Mouse (Mus musculus) liver, embryonic 13.5 days (tissue): Measurements from ENCODE around the gene Kng2. TPM values are rescaled to one million over a fixed set of nuclear protein-coding genes. Genes with fewer than 3 reads are reported as not detected.
A peak's percentile ranks its signal among the peaks of the same experiment; 100 is the strongest.
"Not testable (repeated sequence)": the region's sequence is repeated elsewhere in the genome, so short reads cannot be mapped to it uniquely, and the experiment has no call there.

ENCODE experiments used
- ATAC-seq: fragments of 200-750 bp; cut with Nextera tagmentation; 2 replicates; pipeline ENCODE4 v1.8.0; 2017; ENCODE audit warnings: low read depth, mild to moderate bottlenecking, moderate number of reproducible peaks, moderate library complexity
- DNase-seq: peaks from one replicate; pipeline ENCODE4 v3.0.0; 2022
- H3K27ac ChIP-seq: fragments of 300-500 bp; sonication (generic); 2 replicates; pipeline ENCODE4 v1.5.1; 2015; ENCODE audit warnings: moderate library complexity, mild to moderate bottlenecking, inconsistent platforms
- H3K27me3 ChIP-seq: fragments of 300-500 bp; sonication (generic); 2 replicates; pipeline ENCODE4 v1.6.1; 2015; ENCODE audit warnings: mild to moderate bottlenecking, inconsistent platforms
- H3K36me3 ChIP-seq: fragments of 300-500 bp; sonication (generic); 2 replicates; pipeline ENCODE4 v1.6.1; 2015; ENCODE audit warnings: mild to moderate bottlenecking, inconsistent platforms
- H3K4me1 ChIP-seq: fragments of 300-500 bp; sonication (generic); replicated peaks from 2 replicates; pipeline ENCODE4 v1.6.1; 2015; ENCODE audit warnings: inconsistent platforms
- H3K4me2 ChIP-seq: fragments of 300-500 bp; sonication (generic); 2 replicates; pipeline ENCODE4 v1.6.1; 2015; ENCODE audit warnings: inconsistent platforms, mild to moderate bottlenecking, moderate library complexity
- H3K4me3 ChIP-seq: fragments of 300-500 bp; sonication (generic); replicated peaks from 2 replicates; pipeline ENCODE4 v1.5.1; 2015; ENCODE audit warnings: mild to moderate bottlenecking, inconsistent platforms
- H3K9ac ChIP-seq: fragments of 300-500 bp; sonication (generic); 2 replicates; pipeline ENCODE4 v1.6.1; 2015; ENCODE audit warnings: mild to moderate bottlenecking, inconsistent platforms
- H3K9me3 ChIP-seq: fragments of 300-500 bp; sonication (generic); replicated peaks from 2 replicates; pipeline ENCODE4 v1.6.1; 2016; ENCODE audit warnings: inconsistent platforms
- WGBS: fragments of 180-500 bp; shearing (Covaris S2); methylation state at CpG from one replicate; pipeline ENCODE4 v1.1.7; 2015; ENCODE audit not compliant: insufficient replicate concordance; 5-methylcytosine and 5-hydroxymethylcytosine counted together
- polyA plus RNA-seq: library from polyadenylated mRNA; unstranded; fragments of >200 nt; fragmentation: Nextera tagmentation; extraction: Ambion mirVana; gene quantifications from 2 replicates; pipeline ENCODE4 v1.2.1, GENCODE M21; 2015

Gene Kng2
- 6.6 and 7.0 TPM in 2 replicates for polyA plus RNA-seq

DNA sequence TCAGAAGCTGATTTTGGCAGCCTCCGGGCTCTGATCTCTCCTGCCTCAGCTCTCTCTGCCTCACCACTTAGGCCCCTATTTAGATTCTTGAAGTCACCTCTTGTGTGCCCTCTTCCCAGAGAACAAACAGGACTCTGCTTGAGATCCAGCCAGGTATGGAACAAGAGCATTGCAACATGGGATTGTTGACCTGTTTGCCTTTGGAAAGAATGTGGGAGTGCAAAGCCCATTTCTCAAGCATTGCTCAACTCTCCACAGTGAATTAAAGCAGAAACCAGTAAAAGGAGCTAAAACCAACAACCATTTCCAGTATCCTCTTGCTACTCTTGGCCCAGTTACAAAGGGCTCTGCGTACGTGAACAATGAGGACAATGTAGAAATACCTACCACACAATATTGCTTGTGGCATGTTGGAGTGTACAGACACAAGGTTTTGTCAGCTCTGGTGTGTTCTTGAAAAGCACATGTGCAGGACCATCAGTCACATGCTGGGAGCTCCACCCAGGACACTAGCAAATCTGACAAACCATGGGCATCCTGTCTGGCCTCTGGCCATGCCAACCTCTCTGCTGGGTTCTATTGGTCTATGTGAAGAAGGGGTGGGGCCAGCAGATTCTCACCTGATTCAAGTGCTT lies at the start of gene Kng2:
TSS of gene Kng2 (minus strand) at position 517 of the 635 bp plus-strand sequence.
- 65% methylated on average over 3 of the region's 3 CpGs for WGBS
- H3K9me3 ChIP-seq, H3K4me1 ChIP-seq, DNase-seq, H3K9ac ChIP-seq, H3K27me3 ChIP-seq, H3K4me2 ChIP-seq, H3K27ac ChIP-seq, H3K36me3 ChIP-seq, H3K4me3 ChIP-seq: not testable (repeated sequence)
- peak; percentile 30 for ATAC-seq

DNA sequence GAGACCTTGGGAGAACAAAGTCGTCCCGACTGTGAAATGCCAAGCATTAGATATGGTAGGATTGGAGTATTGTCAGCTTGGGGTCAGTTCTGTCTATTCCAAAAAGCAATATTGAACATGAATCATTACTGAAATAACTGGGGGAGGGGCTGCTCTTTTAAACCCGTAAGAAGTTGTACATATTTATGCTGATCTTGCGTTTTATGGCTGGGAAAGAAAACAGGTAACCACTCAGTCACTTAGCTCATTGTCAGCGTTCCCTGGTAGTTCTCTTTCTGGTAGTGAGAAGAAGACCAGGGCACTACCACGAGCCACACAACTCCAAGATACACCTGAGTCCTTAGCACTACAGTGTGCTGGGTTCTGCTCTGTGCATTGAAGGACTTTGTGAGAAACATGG lies 48.2 kb upstream of the Kng2 start:
- DNase-seq, H3K4me1 ChIP-seq, H3K27me3 ChIP-seq, ATAC-seq, H3K27ac ChIP-seq, H3K36me3 ChIP-seq, H3K9ac ChIP-seq, H3K9me3 ChIP-seq, H3K4me2 ChIP-seq, H3K4me3 ChIP-seq: not testable (repeated sequence)
- 65% methylated on average over 6 of the region's 6 CpGs for WGBS

DNA sequence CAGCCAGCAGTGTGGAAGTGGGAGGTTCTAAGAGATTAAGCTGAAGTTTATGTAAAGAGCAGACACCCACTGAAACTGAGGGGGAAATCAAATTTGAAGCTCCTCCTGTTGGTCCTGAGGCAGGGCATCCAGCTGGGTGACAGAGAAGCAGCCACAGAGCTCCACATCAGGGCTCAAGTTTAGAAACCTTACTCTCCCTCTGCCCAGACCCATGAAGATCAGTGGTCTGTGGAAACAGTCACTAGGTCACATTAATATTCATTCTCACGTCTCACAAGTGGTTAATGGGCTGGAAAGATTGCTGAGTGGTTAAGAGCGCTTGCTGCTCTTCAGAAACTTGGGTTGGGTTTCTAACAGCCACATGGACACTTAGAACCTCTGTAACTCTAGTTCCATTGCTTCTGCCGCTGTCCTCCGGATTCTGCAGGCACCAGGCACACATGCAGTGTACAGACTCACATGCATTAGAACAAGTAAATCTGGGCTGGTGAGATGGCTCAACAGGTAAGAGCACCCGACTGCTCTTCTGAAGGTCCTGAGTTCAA lies 31.6 kb upstream of the Kng2 start:
- H3K9ac ChIP-seq, H3K9me3 ChIP-seq, ATAC-seq, H3K27ac ChIP-seq, H3K27me3 ChIP-seq, H3K36me3 ChIP-seq, H3K4me2 ChIP-seq, H3K4me1 ChIP-seq, DNase-seq: not testable (repeated sequence)
- peak overlapping the region; percentile 14; the same call in 1 of the 2 replicates for H3K4me3 ChIP-seq
- 71% methylated on average over 5 of the region's 5 CpGs for WGBS

DNA sequence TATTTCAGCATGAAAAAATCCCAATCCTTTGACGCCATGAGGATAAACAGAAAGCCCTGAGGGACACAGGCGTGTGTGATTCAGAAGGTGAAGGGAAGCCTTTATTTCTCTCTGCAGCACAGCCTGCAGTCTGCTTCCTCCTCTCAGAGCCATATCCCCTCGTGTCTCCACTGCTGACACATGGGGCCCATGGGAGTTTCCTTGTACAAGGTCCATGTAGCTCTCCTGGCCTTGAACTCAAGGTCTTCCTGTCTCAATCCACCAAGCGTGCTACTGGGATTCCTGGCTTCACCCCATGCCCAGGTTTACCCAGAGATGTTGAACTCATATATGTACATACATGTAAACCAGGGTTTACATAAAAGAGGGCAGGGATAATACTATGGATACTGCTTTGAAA lies 30.3 kb upstream of the Kng2 start:
- H3K27ac ChIP-seq, H3K36me3 ChIP-seq, H3K9ac ChIP-seq, ATAC-seq, DNase-seq, H3K27me3 ChIP-seq, H3K4me1 ChIP-seq, H3K9me3 ChIP-seq: not testable (repeated sequence)
- WGBS = 45% methylated on average over 4 of the region's 4 CpGs
- Histone ChIP-seq H3K4me3 (peak overlapping the region; percentile 26), H3K4me2 (peak overlapping the region; percentile 24; the same call in 1 of the 2 replicates)

DNA sequence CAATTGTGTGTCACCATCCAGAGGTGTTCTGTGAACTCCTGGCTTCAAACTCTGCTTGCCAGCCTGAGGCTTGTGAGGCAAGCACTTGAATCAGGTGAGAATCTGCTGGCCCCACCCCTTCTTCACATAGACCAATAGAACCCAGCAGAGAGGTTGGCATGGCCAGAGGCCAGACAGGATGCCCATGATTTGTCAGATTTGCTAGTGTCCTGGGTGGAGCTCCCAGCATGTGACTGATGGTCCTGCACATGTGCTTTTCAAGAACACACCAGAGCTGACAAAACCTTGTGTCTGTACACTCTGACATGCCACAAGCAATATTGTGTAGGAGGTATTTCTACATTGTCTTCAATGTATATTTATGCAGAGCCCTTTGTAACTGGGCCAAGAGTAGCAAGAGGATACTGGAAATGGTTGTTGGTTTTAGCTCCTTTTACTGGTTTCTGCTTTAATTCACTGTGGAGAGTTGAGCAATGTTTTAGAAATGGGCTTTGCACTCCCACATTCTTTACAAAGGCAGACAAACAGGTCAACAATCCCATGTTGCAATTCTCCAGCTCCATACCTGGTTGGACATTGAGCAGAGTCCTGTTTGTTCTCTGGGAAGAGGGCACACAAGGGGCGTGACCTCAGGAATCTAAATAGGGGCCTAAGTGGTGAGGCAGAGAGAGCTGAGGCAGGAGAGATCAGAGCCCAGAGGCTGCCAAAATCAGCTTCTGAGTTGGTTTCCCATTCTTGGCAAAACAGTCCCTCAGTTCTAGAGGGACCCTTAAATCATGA lies 28.6 kb upstream of the Kng2 start, which contains the start of gene Kng1:
TSS of gene Kng1 (plus strand) at position 198 of the 780 bp plus-strand sequence.
- Histone ChIP-seq H3K9ac (0 out of 2 replicates have a peak within 1 kb of the TSS, but pooled peaks have one; percentile 9), H3K27ac (0 out of 2 replicates have a peak within 1 kb of the TSS, but pooled peaks have one; percentile 9), H3K4me3 (peak within 1 kb of the TSS; percentile 39), H3K4me2 (peak within 1 kb of the TSS; percentile 24)
- not testable (repeated sequence) for H3K4me1 ChIP-seq, H3K27me3 ChIP-seq, H3K9me3 ChIP-seq, DNase-seq, H3K36me3 ChIP-seq
- peak; percentile 82 for ATAC-seq
- 32% methylated on average over 1 of the region's 1 CpGs for WGBS

DNA sequence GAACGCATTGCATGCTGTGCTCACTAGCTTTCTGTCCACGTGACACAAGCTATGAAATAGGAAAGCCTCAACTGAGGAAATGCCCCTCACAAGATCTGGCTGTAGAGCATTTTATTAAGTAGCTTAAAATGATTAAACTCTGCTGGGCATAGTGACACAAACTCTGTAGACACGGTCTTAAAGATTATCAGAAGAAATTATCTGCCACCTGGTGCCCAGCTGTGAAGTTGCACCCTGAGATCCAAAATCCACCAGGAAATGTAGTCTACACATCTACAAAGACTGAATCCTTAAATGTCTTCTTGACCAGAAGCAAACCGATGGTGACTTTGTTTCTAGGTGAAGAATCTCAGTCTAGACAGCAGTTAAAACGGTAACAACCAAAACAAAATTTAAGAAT lies 17.0 kb upstream of the Kng2 start:
- WGBS = 52% methylated on average over 5 of the region's 5 CpGs
- no peak overlapping the region for H3K4me3 ChIP-seq
- ATAC-seq = no peak
- no peak for DNase-seq
- no peaks in the 10 kb centered on the region for H3K36me3 ChIP-seq
- no peak overlapping the region for H3K27ac ChIP-seq
- H3K27me3 ChIP-seq = no peaks in the 10 kb centered on the region
- no peak overlapping the region for H3K9ac ChIP-seq
- no peaks in the 10 kb centered on the region for H3K9me3 ChIP-seq
- H3K4me2 ChIP-seq = no peak overlapping the region
- no peaks in the 10 kb centered on the region for H3K4me1 ChIP-seq

DNA sequence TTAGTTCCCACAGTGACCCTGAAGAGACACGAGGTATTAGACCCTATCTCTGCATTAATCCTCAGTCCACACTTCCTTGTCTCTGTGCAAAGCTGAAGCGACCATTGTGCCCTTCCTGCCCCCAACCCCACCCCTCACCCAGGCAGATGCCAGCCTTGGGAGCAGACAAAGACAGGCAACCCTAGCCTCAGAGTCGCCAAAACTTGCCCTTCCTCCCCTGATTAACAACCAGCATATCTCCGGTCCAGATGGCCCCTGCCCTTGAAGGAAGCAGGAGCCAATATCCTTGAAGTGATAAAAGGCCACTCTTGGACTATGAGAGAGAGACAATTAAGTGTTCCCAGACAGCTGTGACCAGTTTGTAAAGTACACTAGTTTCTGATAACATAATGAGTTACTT lies 11.6 kb upstream of the Kng2 start:
- no peaks in the 10 kb centered on the region for H3K4me1 ChIP-seq
- ATAC-seq (no peak), DNase-seq (no peak)
- 29% methylated on average over 4 of the region's 4 CpGs for WGBS
- no peaks in the 10 kb centered on the region for H3K27me3 ChIP-seq
- no peak overlapping the region for H3K4me2 ChIP-seq
- no peak overlapping the region for H3K27ac ChIP-seq
- no peak overlapping the region for H3K4me3 ChIP-seq
- no peaks in the 10 kb centered on the region for H3K36me3 ChIP-seq
- no peak overlapping the region for H3K9ac ChIP-seq
- no peaks in the 10 kb centered on the region for H3K9me3 ChIP-seq

DNA sequence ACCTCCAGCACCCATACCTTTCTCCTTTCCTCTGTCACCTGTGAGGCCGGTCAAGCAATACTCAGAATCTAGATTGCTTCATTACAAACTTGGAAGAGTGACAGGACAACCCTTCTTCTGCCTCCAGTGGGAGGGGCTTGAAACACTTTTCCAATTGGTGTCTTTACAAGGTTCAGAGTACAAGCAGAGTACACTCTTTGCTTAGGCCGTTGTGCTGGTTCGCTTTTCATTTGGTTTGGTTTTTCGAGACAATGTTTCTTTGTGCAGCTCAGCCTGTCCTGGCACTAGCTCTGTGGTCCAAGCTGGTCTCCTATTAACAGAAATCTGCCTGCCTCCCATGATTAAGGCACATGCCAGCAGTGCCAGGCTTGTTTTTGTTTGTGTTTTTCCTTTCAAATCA lies 10.0 kb upstream of the Kng2 start:
- no peak for DNase-seq
- Histone ChIP-seq H3K9me3 (no peaks in the 10 kb centered on the region), H3K36me3 (no peaks in the 10 kb centered on the region), H3K4me1 (no peaks in the 10 kb centered on the region), H3K9ac (no peak overlapping the region), H3K27me3 (no peaks in the 10 kb centered on the region), H3K4me2 (no peak overlapping the region), H3K27ac (no peak overlapping the region), H3K4me3 (no peak overlapping the region)
- WGBS = 77% methylated on average over 4 of the region's 4 CpGs
- ATAC-seq = no peak

DNA sequence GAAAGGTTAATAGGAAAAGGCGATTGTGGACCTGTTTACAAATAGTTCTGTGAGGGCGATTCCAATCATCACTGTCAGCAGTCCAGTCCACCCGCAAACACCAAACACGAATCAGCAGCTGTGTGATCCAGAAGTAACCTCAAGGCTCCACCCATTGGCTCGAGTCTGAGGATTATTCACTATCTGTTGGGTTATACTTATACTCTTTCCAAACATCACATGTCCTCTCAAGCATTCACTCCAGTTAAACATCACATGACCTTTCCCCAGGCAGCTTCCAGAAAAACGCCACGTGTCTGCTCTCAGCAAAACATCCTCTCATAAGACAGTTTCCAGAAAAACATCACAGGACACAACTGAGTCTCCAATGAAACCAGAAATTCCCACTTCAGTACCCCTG lies 8.5 kb upstream of the Kng2 start:
- H3K27ac ChIP-seq = no peak overlapping the region
- DNase-seq = no peak
- WGBS = 54% methylated on average over 7 of the region's 7 CpGs
- H3K4me3 ChIP-seq = no peak overlapping the region
- no peak for ATAC-seq
- H3K4me1 ChIP-seq = no peaks in the 10 kb centered on the region
- no peaks in the 10 kb centered on the region for H3K9me3 ChIP-seq
- no peaks in the 10 kb centered on the region for H3K27me3 ChIP-seq
- H3K9ac ChIP-seq = no peak overlapping the region
- no peaks in the 10 kb centered on the region for H3K36me3 ChIP-seq
- H3K4me2 ChIP-seq = no peak overlapping the region

DNA sequence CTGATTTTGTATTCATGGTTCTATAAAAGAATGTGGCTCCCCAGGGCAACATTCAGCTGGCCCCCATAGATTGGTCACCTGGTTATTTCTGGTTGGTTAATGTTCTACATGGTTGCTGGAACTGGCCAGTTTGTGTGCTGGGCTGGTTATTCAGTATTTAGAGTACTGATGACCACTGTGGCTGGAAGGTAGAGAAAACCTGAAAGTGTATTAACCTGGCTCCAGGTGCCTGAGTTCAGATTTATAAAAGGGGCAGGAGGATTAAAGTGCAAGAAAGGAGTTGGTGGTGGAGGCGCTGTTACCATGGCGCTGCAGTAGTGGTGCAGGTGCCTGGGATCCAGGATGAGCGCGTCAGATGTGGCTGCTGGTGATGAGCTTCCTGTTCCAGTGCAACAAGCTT lies 4.4 kb upstream of the Kng2 start:
- ATAC-seq (no peak), DNase-seq (no peak)
- H3K4me3 ChIP-seq = no peak overlapping the region
- no peak overlapping the region for H3K9ac ChIP-seq
- no peaks in the 10 kb centered on the region for H3K4me1 ChIP-seq
- H3K4me2 ChIP-seq = no peak overlapping the region
- H3K27me3 ChIP-seq = no peaks in the 10 kb centered on the region
- no peak overlapping the region for H3K27ac ChIP-seq
- 73% methylated on average over 4 of the region's 4 CpGs for WGBS
- no peaks in the 10 kb centered on the region for H3K36me3 ChIP-seq
- no peaks in the 10 kb centered on the region for H3K9me3 ChIP-seq

DNA sequence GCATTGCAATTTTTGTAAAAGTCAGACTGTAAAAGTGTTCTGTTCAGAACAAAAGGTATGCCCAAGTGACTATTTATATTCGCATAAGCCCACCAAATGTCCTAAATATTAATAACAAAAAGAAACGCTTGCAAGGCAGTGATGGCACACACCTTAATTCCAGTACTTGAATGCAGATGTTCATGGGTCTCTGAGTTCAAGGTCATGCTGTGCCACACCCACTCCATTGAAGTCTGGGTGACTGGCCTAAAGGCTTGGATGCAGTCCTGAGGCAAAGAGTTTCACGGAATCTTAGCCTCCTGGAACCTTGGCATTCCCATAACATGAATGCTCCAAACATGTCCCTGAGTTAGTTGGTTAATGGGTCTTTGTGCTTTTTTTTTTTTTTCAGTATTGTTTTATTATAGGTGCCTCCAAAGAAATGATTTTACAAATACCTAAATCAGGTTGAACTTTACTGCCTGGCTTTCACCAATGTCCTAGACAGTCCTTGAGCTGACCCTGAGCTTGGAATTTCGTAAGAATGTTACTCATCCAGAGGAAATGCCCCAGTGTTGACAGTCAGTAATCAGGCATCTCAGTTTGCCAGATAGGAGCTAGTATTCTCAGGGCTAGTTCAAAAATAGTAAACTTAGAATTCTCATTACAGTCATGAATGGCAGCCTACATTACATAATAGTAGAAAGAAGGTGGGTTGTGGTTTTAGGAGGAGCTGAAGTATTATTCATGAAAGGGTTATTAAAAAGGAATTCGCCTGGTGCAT lies 1.6 kb upstream of the Kng2 start:
- DNase-seq = no peak

More for the DNA sequence above, 1.6 kb upstream of the Kng2 start:
- H3K4me2 ChIP-seq = no peak overlapping the region
- H3K4me1 ChIP-seq = no peaks in the 10 kb centered on the region
- WGBS = 58% methylated on average over 5 of the region's 5 CpGs
- no peaks in the 10 kb centered on the region for H3K9me3 ChIP-seq
- no peak overlapping the region for H3K9ac ChIP-seq
- no peak for ATAC-seq
- H3K27me3 ChIP-seq = no peaks in the 10 kb centered on the region
- H3K4me3 ChIP-seq = no peak overlapping the region
- no peak overlapping the region for H3K27ac ChIP-seq
- no peaks in the 10 kb centered on the region for H3K36me3 ChIP-seq
